Mouse (Mus musculus) MEL (cell line): ENCODE data around the gene Hsd11b2. TPM values are rescaled to one million over a fixed set of nuclear protein-coding genes. Genes with fewer than 3 reads are reported as not detected.

Source experiments
- DNase-seq: peaks from one replicate; pipeline ENCODE4 v3.0.0; 2011; ENCODE audit warnings: low read depth, low spot score
- H3K27ac ChIP-seq: 2 replicates; pipeline ENCODE4 v1.5.1; 2012; ENCODE audit warnings: low read depth, mild to moderate bottlenecking, control low read depth, low read length, moderate library complexity; ENCODE audit not compliant: control insufficient read depth
- H3K27me3 ChIP-seq, 2 experiments: fragments of 150-350 bp in 1 of 2; sonication (generic) in 1 of 2; 2 replicates each; pipeline ENCODE4 v1.6.1; 2012; ENCODE audit warnings: low read length in 2 of 2, mild to moderate bottlenecking in 2 of 2, improper control_type of control experiment in 1 of 2, moderate library complexity in 1 of 2; ENCODE audit not compliant: insufficient read depth in 2 of 2, control insufficient read depth in 1 of 2
- H3K36me3 ChIP-seq, 2 experiments: 2 replicates each; pipeline ENCODE4 v1.6.1; 2012 to 2014; ENCODE audit warnings: low read length in 2 of 2, improper control_type of control experiment in 1 of 2, inconsistent platforms in 1 of 2, mild to moderate bottlenecking in 1 of 2; ENCODE audit not compliant: insufficient read depth in 2 of 2, control insufficient read depth in 1 of 2
- H3K4me1 ChIP-seq, 2 experiments: fragments of 150-350 bp in 1 of 2; sonication (generic) in 1 of 2; 2 replicates each; pipeline ENCODE4 v1.6.1; 2012; ENCODE audit warnings: low read length in 2 of 2, improper control_type of control experiment in 1 of 2, mild to moderate bottlenecking in 1 of 2; ENCODE audit not compliant: insufficient read depth in 2 of 2, control insufficient read depth in 1 of 2
- H3K4me3 ChIP-seq, 2 experiments: fragments of 150-350 bp in 1 of 2; sonication (generic) in 1 of 2; 2 replicates each; pipeline ENCODE4 v1.5.1; 2012; ENCODE audit warnings: low read depth in 2 of 2, low read length in 2 of 2, mild to moderate bottlenecking in 2 of 2, moderate library complexity in 2 of 2, control low read depth in 1 of 2, improper control_type of control experiment in 1 of 2; ENCODE audit not compliant: control insufficient read depth in 1 of 2, insufficient read depth in 1 of 2
- H3K79me2 ChIP-seq: 2 replicates; pipeline ENCODE4 v1.6.1; 2012; ENCODE audit warnings: mild to moderate bottlenecking, low read length, moderate library complexity; ENCODE audit not compliant: control insufficient read depth, poor library complexity, insufficient read depth
- H3K9ac ChIP-seq: 2 replicates; pipeline ENCODE4 v1.6.1; 2012; ENCODE audit warnings: low read depth, mild to moderate bottlenecking, control low read depth, low read length, moderate library complexity; ENCODE audit not compliant: control insufficient read depth, poor library complexity, severe bottlenecking
- H3K9me3 ChIP-seq: fragments of 150-350 bp; sonication (generic); replicated peaks from 2 replicates; pipeline ENCODE4 v1.6.1; 2012; ENCODE audit warnings: mild to moderate bottlenecking, low read length, improper control_type of control experiment, moderate library complexity; ENCODE audit not compliant: insufficient read depth
- CHD1 ChIP-seq: IDR thresholded peaks from 2 replicates; pipeline ENCODE4 v1.6.1; 2012; ENCODE audit warnings: low read depth, mild to moderate bottlenecking, inconsistent platforms, low read length, improper control_type of control experiment
- CTCF ChIP-seq, 3 experiments: IDR thresholded peaks in 2 of 3; conservative IDR thresholded peaks in 1 of 3; 2 replicates each; pipeline ENCODE4 v1.5.1; 2011 to 2012; ENCODE audit warnings: low read length in 3 of 3, low read depth in 2 of 3, mild to moderate bottlenecking in 2 of 3, improper control_type of control experiment in 1 of 3, inconsistent platforms in 1 of 3, mixed read lengths in 1 of 3, moderate library complexity in 1 of 3; ENCODE audit not compliant: control insufficient read depth in 1 of 3, insufficient read depth in 1 of 3, poor library complexity in 1 of 3, severe bottlenecking in 1 of 3
- E2F4 ChIP-seq: IDR thresholded peaks from 2 replicates; pipeline ENCODE4 v1.6.1; 2011; ENCODE audit warnings: low read depth, low read length, improper control_type of control experiment, borderline replicate concordance
- EP300 ChIP-seq, 2 experiments: IDR thresholded peaks; 2 replicates each; pipeline ENCODE4 v1.6.1; 2011; ENCODE audit warnings: improper control_type of control experiment in 2 of 2, low read length in 2 of 2, low read depth in 1 of 2, mild to moderate bottlenecking in 1 of 2
- JUND ChIP-seq: IDR thresholded peaks from 2 replicates; pipeline ENCODE4 v1.6.1; 2011; ENCODE audit warnings: low read depth, mild to moderate bottlenecking, improper control_type of control experiment, low read length
- KAT2A ChIP-seq: conservative IDR thresholded peaks from 2 replicates; pipeline ENCODE4 v1.6.1; 2012; ENCODE audit warnings: low read depth, low read length, improper control_type of control experiment, inconsistent platforms
- MAX ChIP-seq: IDR thresholded peaks from 2 replicates; pipeline ENCODE4 v1.6.1; 2011; ENCODE audit warnings: low read length, improper control_type of control experiment
- MAZ ChIP-seq: IDR thresholded peaks from 2 replicates; pipeline ENCODE4 v1.6.1; 2012; ENCODE audit warnings: low read depth, mild to moderate bottlenecking, inconsistent platforms, low read length, improper control_type of control experiment
- MEF2A ChIP-seq: IDR thresholded peaks from 2 replicates; pipeline ENCODE4 v1.6.1; 2014; ENCODE audit warnings: low read depth, mild to moderate bottlenecking, inconsistent platforms, low read length, improper control_type of control experiment; ENCODE audit not compliant: poor library complexity, insufficient replicate concordance, severe bottlenecking; ENCODE audit errors: extremely low read depth
- MXI1 ChIP-seq: IDR thresholded peaks from 2 replicates; pipeline ENCODE4 v1.6.1; 2011; ENCODE audit warnings: mild to moderate bottlenecking, low read depth, low read length, improper control_type of control experiment
- NRF1 ChIP-seq: IDR thresholded peaks from 2 replicates; pipeline ENCODE4 v1.6.1; 2014; ENCODE audit warnings: low read depth, mild to moderate bottlenecking, inconsistent platforms, low read length, improper control_type of control experiment, moderate library complexity; ENCODE audit not compliant: poor library complexity, insufficient read depth, severe bottlenecking
- POLR2A ChIP-seq, 2 experiments: IDR thresholded peaks; 2 replicates each; pipeline ENCODE4 v1.6.1; 2011 to 2012; ENCODE audit warnings: low read length in 2 of 2, mild to moderate bottlenecking in 2 of 2, control low read depth in 1 of 2, improper control_type of control experiment in 1 of 2, low read depth in 1 of 2, moderate library complexity in 1 of 2; ENCODE audit not compliant: control insufficient read depth in 1 of 2, insufficient read depth in 1 of 2, poor library complexity in 1 of 2
- RAD21 ChIP-seq: IDR thresholded peaks from 2 replicates; pipeline ENCODE4 v1.6.1; 2011; ENCODE audit warnings: mild to moderate bottlenecking, low read depth, low read length, improper control_type of control experiment
- SIN3A ChIP-seq: IDR thresholded peaks from 2 replicates; pipeline ENCODE4 v1.6.1; 2012; ENCODE audit warnings: low read length, improper control_type of control experiment, inconsistent platforms
- SMC3 ChIP-seq: IDR thresholded peaks from 2 replicates; pipeline ENCODE4 v1.6.1; 2011; ENCODE audit warnings: low read depth, low read length, improper control_type of control experiment
- TAL1 ChIP-seq: IDR thresholded peaks from 2 replicates; pipeline ENCODE4 v1.6.1; 2012; ENCODE audit warnings: mild to moderate bottlenecking, inconsistent platforms, low read length, moderate library complexity, mixed read lengths
- TCF12 ChIP-seq: IDR thresholded peaks from 2 replicates; pipeline ENCODE4 v1.6.1; 2014; ENCODE audit warnings: low read depth, mild to moderate bottlenecking, inconsistent platforms, low read length, improper control_type of control experiment, moderate library complexity
- USF1 ChIP-seq: IDR thresholded peaks from 2 replicates; pipeline ENCODE4 v1.6.1; 2014; ENCODE audit warnings: low read depth, mild to moderate bottlenecking, inconsistent platforms, low read length, improper control_type of control experiment, moderate library complexity
- ZC3H11A ChIP-seq: IDR thresholded peaks from 2 replicates; pipeline ENCODE4 v1.6.1; 2012; ENCODE audit warnings: low read depth, mild to moderate bottlenecking, inconsistent platforms, low read length, improper control_type of control experiment
- ZKSCAN1 ChIP-seq: IDR thresholded peaks from 2 replicates; pipeline ENCODE4 v1.6.1; 2012; ENCODE audit warnings: low read depth, mild to moderate bottlenecking, inconsistent platforms, low read length, improper control_type of control experiment, moderate library complexity
- ZMIZ1 ChIP-seq: IDR thresholded peaks from 2 replicates; pipeline ENCODE4 v1.6.1; 2012; ENCODE audit warnings: low read depth, mild to moderate bottlenecking, inconsistent platforms, low read length, improper control_type of control experiment, moderate library complexity
- polyA plus RNA-seq, 2 experiments: library from polyadenylated mRNA; stranded (reverse) in 1 of 2; unstranded in 1 of 2; fragments of >175 nt in 1 of 2; fragments of >200 nt in 1 of 2; gene quantifications; 2 replicates each; pipeline versions ENCODE4 v1.2.1 to v1.2.4; 2012; ENCODE audit warnings: low replicate concordance in 2 of 2, low read depth in 1 of 2; ENCODE audit not compliant: insufficient read length in 2 of 2, insufficient read depth in 1 of 2, missing spikeins in 1 of 2
- total RNA-seq: library from RNA; depleted of rRNA; stranded (reverse); fragments of 300-350 nt; gene quantifications from 2 replicates; pipeline ENCODE4 v1.2.3, GENCODE M21; 2012

Hsd11b2 gene
- total and polyA plus RNA-seq, 3 experiments, result 0.27 to 2.1 TPM; not detected in 1

- TF ChIP-seq JUND, result peak; percentile 42; the same call in 1 of the 2 replicates
- TF ChIP-seq ZC3H11A, result no peak
- TF ChIP-seq TAL1, result no peak
- peak in 2 of 3 experiments; percentile 24 to 41; a peak in 4 of 6 replicates for TF ChIP-seq CTCF (IDR thresholded peaks at IDR 0.05 in 2 of 3, conservative IDR thresholded peaks at IDR 0.05 in 1 of 3; ENCODE audit: control insufficient read depth in 1 of 3, insufficient read depth in 1 of 3, low read depth in 2 of 3, low read length in 3 of 3, poor library complexity in 1 of 3, severe bottlenecking in 1 of 3)
- TF ChIP-seq POLR2A (IDR thresholded peaks at IDR 0.05; ENCODE audit: control insufficient read depth in 1 of 2, insufficient read depth in 1 of 2, low read depth in 1 of 2, low read length in 2 of 2, poor library complexity in 1 of 2), result peak; percentile 63 to 65
- TF ChIP-seq NRF1, result no peak
These were observed 18.8 kb upstream of the Hsd11b2 start (continued) for GRCm38 (mm10) chr8:105499787-105500186.

- Histone ChIP-seq H3K79me2 (no peaks in the 10 kb centered on the region), H3K36me3 (peaks cover 0 to 2% of the 10 kb centered on the region in 2 experiments; a peak in 1 of 4 replicates)
- TF ChIP-seq TCF12, result no peak
- no peak for TF ChIP-seq MXI1
- no peak for TF ChIP-seq JUND
- no peak for TF ChIP-seq SIN3A
- TF ChIP-seq E2F4, result no peak
- TF ChIP-seq MAX, result no peak
- no peak for TF ChIP-seq MEF2A
- TF ChIP-seq MAZ, result no peak
- no peak for TF ChIP-seq ZMIZ1
- no peak for TF ChIP-seq ZKSCAN1
- no peak for TF ChIP-seq USF1
- TF ChIP-seq CHD1, result no peak
- TF ChIP-seq EP300 (IDR thresholded peaks at IDR 0.05; ENCODE audit: low read depth in 1 of 2, low read length in 2 of 2), result no peak
- TF ChIP-seq CTCF (IDR thresholded peaks at IDR 0.05 in 2 of 3, conservative IDR thresholded peaks at IDR 0.05 in 1 of 3; ENCODE audit: control insufficient read depth in 1 of 3, insufficient read depth in 1 of 3, low read depth in 2 of 3, low read length in 3 of 3, poor library complexity in 1 of 3, severe bottlenecking in 1 of 3), result no peak
- no peak for TF ChIP-seq KAT2A
- no peak for TF ChIP-seq RAD21
- TF ChIP-seq SMC3, result no peak
- TF ChIP-seq, all 39 proteins: peak for 0
- Histone ChIP-seq H3K27ac (no peak overlapping the region), H3K4me3 (no peak overlapping the region), H3K27me3 (no peaks in the 10 kb centered on the region), H3K9me3 (no peaks in the 10 kb centered on the region), H3K4me1 (peaks cover 0 to under 1% of the 10 kb centered on the region in 2 experiments; a peak in 2 of 4 replicates), H3K9ac (no peak overlapping the region)
- no peak for DNase-seq
These were observed 13.9 kb upstream of the Hsd11b2 start for GRCm38 (mm10) chr8:105504617-105505016.
